Mouse (Mus musculus) cerebellum, adult 2 months (tissue): ENCODE data around the gene Hist1h4k.

ENCODE experiments used
- CTCF ChIP-seq: fragments of 200-500 bp; IDR thresholded peaks from 2 replicates; pipeline ENCODE4 v1.5.1; 2011; ENCODE audit warnings: low read depth, mild to moderate bottlenecking, control low read depth, low read length, moderate library complexity, borderline replicate concordance; ENCODE audit not compliant: insufficient read depth
- POLR2A ChIP-seq: fragments of 200-500 bp; IDR thresholded peaks from 2 replicates; pipeline ENCODE4 v1.6.1; 2011; ENCODE audit warnings: low read length, control low read depth, borderline replicate concordance; ENCODE audit not compliant: insufficient read depth

- TF ChIP-seq POLR2A (no peak), CTCF (no peak)
Observed at GRCm38 (mm10) chr13:21727948-21728572, 22.2 kb downstream of the Hist1h4k start.
